8 mouse cellular contexts compared by ENCODE assay signal in genomic region chr7:89980485-89981422, GRCm38 (mm10). TPM values are rescaled to one million over a fixed set of nuclear protein-coding genes. Genes with fewer than 3 reads are reported as not detected.
DNase-seq lines count a peak whose midpoint lies in the region; ATAC-seq and TF ChIP-seq lines count a peak whose summit lies in the region.

TSS of gene Eed (minus strand) at chr7:89980983.

- under 1% methylated on average over 75 of the region's 87 CpGs for WGBS in hindbrain, postnatal 0 days

- H3K4me3 ChIP-seq in gastrocnemius, adult 2 months, result peak within 1 kb of the TSS; percentile 93
- H3K4me3 ChIP-seq in hindbrain, postnatal 0 days (ENCODE audit: low read length), result peak within 1 kb of the TSS; percentile 68
- H3K4me3 ChIP-seq in left cerebral cortex, adult 2 months, result peak within 1 kb of the TSS; percentile 99

- intact Hi-C loops in gastrocnemius, adult 2 months (cut with DNase I), result no loop called here
- intact Hi-C loops in left cerebral cortex, adult 2 months (cut with DNase I), result loop anchor here (5.0 kb wide), 1 partner anchor 152 kb away; the partner anchor contains the start of gene Picalm

- TF ChIP-seq CTCF in gastrocnemius, adult 2 months (IDR thresholded peaks at IDR 0.05), result no peak; the same call in 1 of the 2 replicates
- TF ChIP-seq CTCF in hindbrain, postnatal 0 days (IDR thresholded peaks at IDR 0.05; ENCODE audit: low read depth), result peak; percentile 20; the same call in 1 of the 2 replicates
- no peak for TF ChIP-seq CTCF in left cerebral cortex, adult 2 months (IDR thresholded peaks at IDR 0.05)

- no peaks in the 10 kb centered on the region for H3K27me3 ChIP-seq in hindbrain, postnatal 0 days (ENCODE audit: insufficient read depth, low read length)

- no peaks in the 10 kb centered on the region for H3K9me3 ChIP-seq in hindbrain, postnatal 0 days (ENCODE audit: low read length)

- peaks cover 9% of the 10 kb centered on the region; the same call in 1 of the 2 replicates for H3K4me1 ChIP-seq in hindbrain, postnatal 0 days (ENCODE audit: insufficient read depth, low read length)

- peak within 1 kb of the TSS; percentile 85 for H3K9ac ChIP-seq in hindbrain, postnatal 0 days (replicated peaks; ENCODE audit: low read length)

- H3K36me3 ChIP-seq in hindbrain, postnatal 0 days (ENCODE audit: insufficient read depth, low read length), result 0 out of 2 replicates have a peak, but pooled peaks cover 5% of the 10 kb centered on the region

- peak; percentile 89 for DNase-seq in WW6 (ENCODE audit: low read depth, low spot score)
- peak; percentile 86 to 95 for DNase-seq in cerebellum, postnatal 4 days (ENCODE audit: low spot score in 2 of 2)
- peak; percentile 98 for DNase-seq in gastrocnemius, adult 2 months
- DNase-seq in hindbrain, postnatal 0 days (ENCODE audit: low spot score), result peak; percentile 98
- DNase-seq in left cerebral cortex, adult 2 months (ENCODE audit: extremely low spot score in 1 of 2, low spot score in 2 of 2), result peak; percentile 94
- peak; percentile 93 to 95 for DNase-seq in right cerebral cortex, adult 2 months (ENCODE audit: low spot score in 2 of 2)
- peak; percentile 95 for DNase-seq in urinary bladder, postnatal 14 days (ENCODE audit: low spot score)

- ATAC-seq in hindbrain, postnatal 0 days, result peak; percentile 92
- peak; percentile 89 for ATAC-seq in megakaryocyte, adult 5-6 weeks (ENCODE audit: poor library complexity, severe bottlenecking)

- peak within 1 kb of the TSS; percentile 87 for H3K4me2 ChIP-seq in hindbrain, postnatal 0 days (ENCODE audit: low read depth, low read length)

- peak within 1 kb of the TSS; percentile 100 for H3K27ac ChIP-seq in gastrocnemius, adult 2 months
- H3K27ac ChIP-seq in hindbrain, postnatal 0 days, result peak within 1 kb of the TSS; percentile 97
- peak within 1 kb of the TSS; percentile 99 for H3K27ac ChIP-seq in left cerebral cortex, adult 2 months

RNA-seq across cellular contexts. Expression of gene Eed, which starts in this region (rescaled TPM):
- total RNA-seq in gastrocnemius, adult 2 months (2021), result 10 to 100 TPM; 37.9 to 39.3 TPM
- 9.5 and 21.9 TPM in 2 replicates for total RNA-seq in hindbrain, postnatal 0 days (2014; rRNA removed)
- 20.6 and 23.2 TPM in 2 replicates for polyA plus RNA-seq in hindbrain, postnatal 0 days (2015; fragmentation: Nextera tagmentation; extraction: Ambion mirVana)
- total RNA-seq in left cerebral cortex, adult 2 months (2021), result 10 to 100 TPM; 38.4 to 41.4 TPM
- total RNA-seq in megakaryocyte, adult 5-6 weeks (2015), result 126 and 156 TPM in 2 replicates
- 114 and 124 TPM in 2 replicates for total RNA-seq in megakaryocyte, adult 5-6 weeks (2017)

Comparison
In these comparisons a context has a peak if more than half of its experiments do, and no peak if none do; other contexts are left out.
1. Peak in every context shown above with its lines: DNase-seq, ATAC-seq, H3K4me3 ChIP-seq and H3K27ac ChIP-seq.